Mouse (Mus musculus) MEL (cell line): Measurements from ENCODE around the gene Gys1. TPM values are rescaled to one million over a fixed set of nuclear protein-coding genes. Genes with fewer than 3 reads are reported as not detected.

ENCODE experiments used
- DNase-seq: peaks from one replicate; pipeline ENCODE4 v3.0.0; 2011; ENCODE audit warnings: low read depth, low spot score
- H3K27ac ChIP-seq: 2 replicates; pipeline ENCODE4 v1.5.1; 2012; ENCODE audit warnings: low read depth, mild to moderate bottlenecking, control low read depth, low read length, moderate library complexity; ENCODE audit not compliant: control insufficient read depth
- H3K27me3 ChIP-seq, 2 experiments: fragments of 150-350 bp in 1 of 2; sonication (generic) in 1 of 2; 2 replicates each; pipeline ENCODE4 v1.6.1; 2012; ENCODE audit warnings: low read length in 2 of 2, mild to moderate bottlenecking in 2 of 2, improper control_type of control experiment in 1 of 2, moderate library complexity in 1 of 2; ENCODE audit not compliant: insufficient read depth in 2 of 2, control insufficient read depth in 1 of 2
- H3K36me3 ChIP-seq, 2 experiments: 2 replicates each; pipeline ENCODE4 v1.6.1; 2012 to 2014; ENCODE audit warnings: low read length in 2 of 2, improper control_type of control experiment in 1 of 2, inconsistent platforms in 1 of 2, mild to moderate bottlenecking in 1 of 2; ENCODE audit not compliant: insufficient read depth in 2 of 2, control insufficient read depth in 1 of 2
- H3K4me1 ChIP-seq, 2 experiments: fragments of 150-350 bp in 1 of 2; sonication (generic) in 1 of 2; 2 replicates each; pipeline ENCODE4 v1.6.1; 2012; ENCODE audit warnings: low read length in 2 of 2, improper control_type of control experiment in 1 of 2, mild to moderate bottlenecking in 1 of 2; ENCODE audit not compliant: insufficient read depth in 2 of 2, control insufficient read depth in 1 of 2
- H3K4me3 ChIP-seq, 2 experiments: fragments of 150-350 bp in 1 of 2; sonication (generic) in 1 of 2; 2 replicates each; pipeline ENCODE4 v1.5.1; 2012; ENCODE audit warnings: low read depth in 2 of 2, low read length in 2 of 2, mild to moderate bottlenecking in 2 of 2, moderate library complexity in 2 of 2, control low read depth in 1 of 2, improper control_type of control experiment in 1 of 2; ENCODE audit not compliant: control insufficient read depth in 1 of 2, insufficient read depth in 1 of 2
- H3K79me2 ChIP-seq: 2 replicates; pipeline ENCODE4 v1.6.1; 2012; ENCODE audit warnings: mild to moderate bottlenecking, low read length, moderate library complexity; ENCODE audit not compliant: control insufficient read depth, poor library complexity, insufficient read depth
- H3K9ac ChIP-seq: 2 replicates; pipeline ENCODE4 v1.6.1; 2012; ENCODE audit warnings: low read depth, mild to moderate bottlenecking, control low read depth, low read length, moderate library complexity; ENCODE audit not compliant: control insufficient read depth, poor library complexity, severe bottlenecking
- H3K9me3 ChIP-seq: fragments of 150-350 bp; sonication (generic); replicated peaks from 2 replicates; pipeline ENCODE4 v1.6.1; 2012; ENCODE audit warnings: mild to moderate bottlenecking, low read length, improper control_type of control experiment, moderate library complexity; ENCODE audit not compliant: insufficient read depth
- CHD1 ChIP-seq: IDR thresholded peaks from 2 replicates; pipeline ENCODE4 v1.6.1; 2012; ENCODE audit warnings: low read depth, mild to moderate bottlenecking, inconsistent platforms, low read length, improper control_type of control experiment
- CHD2 ChIP-seq: IDR thresholded peaks from 2 replicates; pipeline ENCODE4 v1.6.1; 2011; ENCODE audit warnings: low read length, improper control_type of control experiment
- E2F4 ChIP-seq: IDR thresholded peaks from 2 replicates; pipeline ENCODE4 v1.6.1; 2011; ENCODE audit warnings: low read depth, low read length, improper control_type of control experiment, borderline replicate concordance
- GABPA ChIP-seq: IDR thresholded peaks from 2 replicates; pipeline ENCODE4 v1.6.1; 2012; ENCODE audit warnings: low read depth, mild to moderate bottlenecking, inconsistent platforms, low read length, improper control_type of control experiment, moderate library complexity
- GATA1 ChIP-seq: IDR thresholded peaks from 2 replicates; pipeline ENCODE4 v1.6.1; 2011; ENCODE audit warnings: low read depth, low read length, improper control_type of control experiment
- HCFC1 ChIP-seq: IDR thresholded peaks from 2 replicates; pipeline ENCODE4 v1.6.1; 2012; ENCODE audit warnings: low read depth, mild to moderate bottlenecking, inconsistent platforms, low read length, improper control_type of control experiment, moderate library complexity
- MAZ ChIP-seq: IDR thresholded peaks from 2 replicates; pipeline ENCODE4 v1.6.1; 2012; ENCODE audit warnings: low read depth, mild to moderate bottlenecking, inconsistent platforms, low read length, improper control_type of control experiment
- MEF2A ChIP-seq: IDR thresholded peaks from 2 replicates; pipeline ENCODE4 v1.6.1; 2014; ENCODE audit warnings: low read depth, mild to moderate bottlenecking, inconsistent platforms, low read length, improper control_type of control experiment; ENCODE audit not compliant: poor library complexity, insufficient replicate concordance, severe bottlenecking; ENCODE audit errors: extremely low read depth
- MYB ChIP-seq: IDR thresholded peaks from 2 replicates; pipeline ENCODE4 v1.6.1; 2011; ENCODE audit warnings: mild to moderate bottlenecking, low read depth, low read length, improper control_type of control experiment
- POLR2AphosphoS2 ChIP-seq: IDR thresholded peaks from 2 replicates; pipeline ENCODE4 v1.6.1; 2011; ENCODE audit warnings: low read length, improper control_type of control experiment
- RAD21 ChIP-seq: IDR thresholded peaks from 2 replicates; pipeline ENCODE4 v1.6.1; 2011; ENCODE audit warnings: mild to moderate bottlenecking, low read depth, low read length, improper control_type of control experiment
- RCOR1 ChIP-seq: IDR thresholded peaks from 2 replicates; pipeline ENCODE4 v1.6.1; 2012; ENCODE audit warnings: low read depth, mild to moderate bottlenecking, inconsistent platforms, low read length, improper control_type of control experiment
- SIN3A ChIP-seq: IDR thresholded peaks from 2 replicates; pipeline ENCODE4 v1.6.1; 2012; ENCODE audit warnings: low read length, improper control_type of control experiment, inconsistent platforms
- TCF12 ChIP-seq: IDR thresholded peaks from 2 replicates; pipeline ENCODE4 v1.6.1; 2014; ENCODE audit warnings: low read depth, mild to moderate bottlenecking, inconsistent platforms, low read length, improper control_type of control experiment, moderate library complexity
- UBTF ChIP-seq: IDR thresholded peaks from 2 replicates; pipeline ENCODE4 v1.6.1; 2012; ENCODE audit warnings: low read depth, mild to moderate bottlenecking, inconsistent platforms, low read length, improper control_type of control experiment, moderate library complexity, borderline replicate concordance; ENCODE audit not compliant: insufficient read depth
- USF2 ChIP-seq, 2 experiments: IDR thresholded peaks; 2 replicates each; pipeline ENCODE4 v1.6.1; 2011 to 2012; ENCODE audit warnings: improper control_type of control experiment in 2 of 2, low read length in 2 of 2, borderline replicate concordance in 1 of 2, inconsistent platforms in 1 of 2, low read depth in 1 of 2, mild to moderate bottlenecking in 1 of 2; ENCODE audit not compliant: insufficient read depth in 1 of 2
- ZMIZ1 ChIP-seq: IDR thresholded peaks from 2 replicates; pipeline ENCODE4 v1.6.1; 2012; ENCODE audit warnings: low read depth, mild to moderate bottlenecking, inconsistent platforms, low read length, improper control_type of control experiment, moderate library complexity
- ZNF384 ChIP-seq: IDR thresholded peaks from 2 replicates; pipeline ENCODE4 v1.6.1; 2012; ENCODE audit warnings: low read depth, mild to moderate bottlenecking, inconsistent platforms, low read length, improper control_type of control experiment
- polyA plus RNA-seq, 2 experiments: library from polyadenylated mRNA; stranded (reverse) in 1 of 2; unstranded in 1 of 2; fragments of >175 nt in 1 of 2; fragments of >200 nt in 1 of 2; gene quantifications; 2 replicates each; pipeline versions ENCODE4 v1.2.1 to v1.2.4; 2012; ENCODE audit warnings: low replicate concordance in 2 of 2, low read depth in 1 of 2; ENCODE audit not compliant: insufficient read length in 2 of 2, insufficient read depth in 1 of 2, missing spikeins in 1 of 2
- total RNA-seq: library from RNA; depleted of rRNA; stranded (reverse); fragments of 300-350 nt; gene quantifications from 2 replicates; pipeline ENCODE4 v1.2.3, GENCODE M21; 2012

Gene Gys1
- total and polyA plus RNA-seq, 3 experiments: 12.8 to 46.9 TPM; not detected in 1

- Histone ChIP-seq H3K9me3 (no peaks in the 10 kb centered on the region), H3K36me3 (no peaks in the 10 kb centered on the region; a peak in 2 of 4 replicates), H3K9ac (no peak overlapping the region), H3K4me3 (no peak overlapping the region), H3K27ac (no peak overlapping the region), H3K79me2 (no peaks in the 10 kb centered on the region; the same call in 1 of the 2 replicates), H3K27me3 (no peaks in the 10 kb centered on the region), H3K4me1 (peaks cover 5 to 6% of the 10 kb centered on the region in 2 experiments; a peak in 2 of 4 replicates)
- TF ChIP-seq MYB: no peak
- TF ChIP-seq MAZ: no peak
- no peak for TF ChIP-seq TCF12
- no peak for TF ChIP-seq MEF2A
- no peak for TF ChIP-seq USF2 (IDR thresholded peaks at IDR 0.05; ENCODE audit: borderline replicate concordance in 1 of 2, insufficient read depth in 1 of 2, low read depth in 1 of 2, low read length in 2 of 2)
- no peak for TF ChIP-seq RAD21
- TF ChIP-seq UBTF: no peak
- no peak for DNase-seq
Observed at GRCm38 (mm10) chr7:45417962-45418492, 16.6 kb upstream of the Gys1 start.

GRCm38 (mm10) chr7:45419859-45420614 is 14.6 kb upstream of the Gys1 start:
- no peaks in the 10 kb centered on the region for H3K27me3 ChIP-seq

GRCm38 (mm10) chr7:45420615-45420919 is 14.1 kb upstream of the Gys1 start, which contains the start of gene Lhb:
Gene Lhb, plus strand, starts transcription at chr7:45420820.
- TF ChIP-seq ZNF384 (no peak), POLR2AphosphoS2 (peak; percentile 54; the same call in 1 of the 2 replicates)
- H3K4me3 ChIP-seq: no peak within 1 kb of the TSS
- no peaks in the 10 kb centered on the region for H3K9me3 ChIP-seq
- H3K27me3 ChIP-seq: no peaks in the 10 kb centered on the region
- H3K4me1 ChIP-seq: no peaks in the 10 kb centered on the region
- H3K27ac ChIP-seq: no peak within 1 kb of the TSS
- H3K9ac ChIP-seq: no peak within 1 kb of the TSS
- 0 out of 2 replicates have a peak, but pooled peaks cover 1% of the 10 kb centered on the region for H3K79me2 ChIP-seq
- peaks cover 0 to 3% of the 10 kb centered on the region in 2 experiments; a peak in 1 of 4 replicates for H3K36me3 ChIP-seq
- no peak for DNase-seq

More at GRCm38 (mm10) chr7:45419859-45420614, 14.6 kb upstream of the Gys1 start:
- H3K9me3 ChIP-seq: no peaks in the 10 kb centered on the region
- no peak for TF ChIP-seq GATA1
- no peak for TF ChIP-seq CHD2
- no peak for TF ChIP-seq MAZ
- TF ChIP-seq SIN3A: no peak
- no peak for TF ChIP-seq HCFC1
- TF ChIP-seq CHD1: no peak
- no peak for TF ChIP-seq GABPA
- TF ChIP-seq E2F4: no peak
- TF ChIP-seq RCOR1: no peak
- TF ChIP-seq USF2 (IDR thresholded peaks at IDR 0.05; ENCODE audit: borderline replicate concordance in 1 of 2, insufficient read depth in 1 of 2, low read depth in 1 of 2, low read length in 2 of 2): no peak
- no peak for TF ChIP-seq TCF12
- no peak for TF ChIP-seq ZMIZ1
- TF ChIP-seq, all 39 proteins: peak for 0
- H3K36me3 ChIP-seq: no peaks in the 10 kb centered on the region; a peak in 1 of 4 replicates
- H3K27ac ChIP-seq: no peak overlapping the region
- H3K4me1 ChIP-seq: no peaks in the 10 kb centered on the region
- H3K9ac ChIP-seq: no peak overlapping the region
- DNase-seq: peak; percentile 27
- H3K79me2 ChIP-seq: no peaks in the 10 kb centered on the region
- H3K4me3 ChIP-seq: no peak overlapping the region
